Mouse (Mus musculus) liver, adult 2 months (tissue): ENCODE results near the gene Ubl4b.

Source experiments
- CTCF ChIP-seq: fragments of 200-500 bp; IDR thresholded peaks from 2 replicates; pipeline ENCODE4 v1.5.1; 2011; ENCODE audit warnings: low read depth, low read length, control low read depth
- POLR2A ChIP-seq: fragments of 200-500 bp; IDR thresholded peaks from 2 replicates; pipeline ENCODE4 v1.6.1; 2011; ENCODE audit warnings: low read length, control low read depth; ENCODE audit not compliant: insufficient read depth; ENCODE audit errors: extremely low read depth

DNA sequence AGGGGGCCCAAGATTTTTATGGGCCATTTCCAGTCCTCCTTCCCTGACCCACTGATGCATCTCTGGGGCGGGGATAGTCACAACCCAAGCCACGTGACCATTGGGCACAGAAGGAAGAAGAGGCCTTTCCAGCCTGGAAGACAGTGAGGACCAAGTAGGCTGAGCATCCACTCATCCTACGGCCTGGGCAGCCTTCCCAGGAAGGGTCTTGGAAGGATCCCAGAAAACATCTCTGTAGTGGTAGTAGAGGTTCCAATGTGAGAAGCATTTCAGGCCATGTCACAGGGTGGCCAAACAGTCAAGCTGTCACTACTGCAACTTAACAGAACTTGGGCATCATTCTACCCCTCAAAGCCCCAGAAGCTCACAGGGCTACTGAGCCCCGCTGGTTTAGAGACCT, 7.7 kb upstream of the Ubl4b start:
- TF ChIP-seq POLR2A (no peak), CTCF (no peak)
